Mouse (Mus musculus) B cell, adult 2 months (primary cell): ENCODE data around the gene Cyp2d22.
"Not testable (repeated sequence)": the region's sequence is repeated elsewhere in the genome, so short reads cannot be mapped to it uniquely, and the experiment has no call there.

Experiments
- DNase-seq, 2 experiments: peaks; one replicate each; pipeline ENCODE4 v3.0.0; 2022

Gene Cyp2d22

DNA sequence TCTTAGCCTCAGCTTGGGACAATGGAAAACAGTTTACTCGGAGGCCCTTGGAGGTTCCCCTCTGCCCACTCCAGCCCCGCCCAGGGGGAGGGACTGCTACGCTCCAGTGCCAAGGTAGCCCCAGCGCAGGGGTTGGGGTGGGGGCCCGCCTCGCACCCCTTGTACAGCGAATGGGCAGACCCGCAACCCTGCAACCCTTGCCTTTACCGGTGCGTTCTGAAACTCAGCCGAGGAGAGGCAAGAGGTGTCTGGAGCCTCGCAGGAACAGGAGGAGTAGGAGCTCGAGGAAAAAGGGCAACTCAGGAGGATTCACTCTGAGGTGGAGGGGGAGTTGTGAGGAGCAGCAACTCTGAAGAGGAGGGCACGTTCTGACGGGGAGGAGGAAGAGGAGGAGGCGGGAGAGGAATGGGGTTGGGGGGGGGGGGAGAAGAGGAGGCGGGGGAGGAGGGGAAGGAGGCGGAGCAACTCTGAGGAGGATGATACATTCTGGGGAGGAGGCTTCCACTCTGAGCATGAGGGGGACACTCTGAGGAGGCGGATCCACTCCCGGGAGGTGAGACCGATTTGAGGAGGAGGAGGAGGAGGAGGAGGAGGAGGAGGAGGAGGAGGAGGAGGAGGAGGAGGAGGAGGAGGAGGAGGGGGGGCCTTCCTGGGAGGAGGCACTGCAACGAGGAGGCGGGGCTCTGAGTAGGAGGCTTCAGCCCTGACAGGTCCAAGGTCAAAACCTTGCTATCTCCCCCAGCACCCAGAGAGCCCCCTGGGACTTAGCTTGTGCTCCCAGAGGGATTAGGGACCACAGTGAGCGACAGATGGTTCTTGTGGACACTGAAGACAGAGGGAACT is at the start of gene Cyp2d22:
Cyp2d22 (minus strand) TSS at position 390 of the 843 bp plus-strand sequence.
- DNase-seq, result peak; percentile 56 to 57

DNA sequence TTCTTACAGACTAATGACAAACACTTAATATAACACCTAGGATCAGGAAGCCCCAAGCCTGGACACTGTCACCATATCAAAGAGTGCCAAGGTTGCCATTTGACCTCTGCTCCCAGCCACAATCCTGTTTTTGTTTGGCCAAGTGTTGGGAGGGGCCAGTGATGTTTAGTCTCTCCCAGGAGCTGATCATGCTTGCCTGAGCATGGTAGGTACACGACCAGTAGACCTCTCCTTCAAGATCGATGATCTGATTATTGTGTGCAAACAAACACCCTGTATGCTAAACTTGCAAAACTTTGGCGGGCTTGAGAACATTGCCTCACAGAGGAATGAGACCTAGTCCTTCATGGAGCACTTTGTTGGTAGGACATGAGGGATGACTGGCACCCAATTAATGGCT is 43.4 kb upstream of the Cyp2d22 start:
- DNase-seq, result no peak

DNA sequence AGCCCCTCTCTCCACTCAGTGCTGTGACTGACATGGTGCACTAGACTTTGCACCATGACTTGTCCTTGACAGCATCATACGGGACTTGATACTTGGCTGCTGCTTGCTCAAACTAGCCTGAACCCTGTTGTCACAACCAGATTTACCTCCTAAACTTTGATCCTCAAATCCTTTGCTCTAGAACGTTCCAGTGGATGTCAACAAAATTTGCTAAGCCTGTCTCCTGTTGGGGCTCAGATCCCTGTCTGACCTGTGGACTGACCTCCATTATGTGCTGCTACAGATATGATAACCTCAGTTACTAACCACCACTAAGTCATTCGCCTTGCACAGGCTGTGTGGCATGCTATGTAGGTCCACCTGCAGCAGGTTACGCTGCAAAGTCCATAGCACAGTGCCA is 42.9 kb upstream of the Cyp2d22 start:
- no peak for DNase-seq

DNA sequence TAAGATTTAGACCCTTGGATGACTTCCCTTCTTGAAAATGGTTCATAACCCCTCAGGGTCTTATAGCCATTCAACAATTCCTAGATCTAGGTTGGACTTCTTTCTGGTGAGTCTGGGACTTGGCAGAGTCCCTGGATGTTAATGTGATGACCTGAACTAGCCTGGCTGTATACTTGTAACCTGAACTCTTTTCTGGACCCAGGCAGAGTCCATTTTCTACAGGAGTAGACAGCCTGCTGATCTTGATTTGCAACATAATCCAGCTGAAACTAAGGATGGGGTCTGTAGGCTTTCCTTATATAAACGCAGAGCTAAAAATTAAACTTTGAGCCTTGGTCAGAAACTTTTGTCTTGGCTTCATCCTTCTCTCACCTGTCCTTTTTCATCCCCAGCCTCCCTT is 38.6 kb upstream of the Cyp2d22 start:
- no peak for DNase-seq

DNA sequence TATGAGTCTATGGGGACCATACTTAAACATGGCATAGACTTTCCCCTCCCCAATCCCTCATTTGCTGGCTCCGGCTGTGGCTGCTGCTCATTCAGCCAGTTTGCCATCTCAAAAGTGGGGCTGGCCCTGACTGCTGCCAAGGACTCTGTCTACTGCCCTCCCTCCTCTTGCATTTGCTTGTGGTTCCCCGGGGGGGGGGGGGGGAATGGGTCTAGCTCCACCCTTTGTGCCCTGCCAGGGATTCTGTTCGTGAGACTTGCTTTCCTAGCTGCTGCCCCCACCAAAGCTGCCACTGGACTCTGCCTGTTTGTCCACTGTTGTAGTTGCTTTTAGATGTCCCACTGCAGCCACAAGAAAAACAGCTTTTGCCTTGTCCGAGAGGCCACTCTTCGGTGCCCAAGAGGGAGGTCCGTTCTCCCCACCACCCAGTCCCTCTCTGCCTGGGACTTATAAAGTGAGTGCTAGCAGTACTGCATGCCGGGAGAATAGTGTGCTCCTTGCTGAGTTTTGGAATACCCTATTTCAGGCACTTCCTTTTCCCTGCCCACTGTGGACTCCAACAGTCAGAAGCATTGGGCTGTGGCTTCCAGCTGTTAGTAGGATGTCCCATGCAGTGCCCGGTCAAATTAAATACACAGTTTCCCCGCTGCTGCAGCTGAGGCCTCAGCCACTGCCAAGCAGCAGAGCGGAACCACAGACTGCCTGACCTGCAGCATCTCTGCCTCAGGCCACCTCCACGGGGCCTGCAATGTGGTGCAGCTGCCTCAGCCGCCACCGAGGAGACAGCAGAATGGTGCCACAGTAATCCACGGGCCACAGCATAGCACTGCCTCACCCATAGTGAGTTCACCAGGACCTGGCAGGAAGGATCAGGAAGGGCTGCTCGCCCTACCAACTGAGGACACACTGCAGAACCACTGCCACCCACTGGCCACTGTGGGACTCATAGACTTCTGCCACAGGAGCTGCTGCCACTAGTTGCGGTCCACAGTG is 37.0 kb upstream of the Cyp2d22 start:
- DNase-seq, result peak; percentile 75 to 77

DNA sequence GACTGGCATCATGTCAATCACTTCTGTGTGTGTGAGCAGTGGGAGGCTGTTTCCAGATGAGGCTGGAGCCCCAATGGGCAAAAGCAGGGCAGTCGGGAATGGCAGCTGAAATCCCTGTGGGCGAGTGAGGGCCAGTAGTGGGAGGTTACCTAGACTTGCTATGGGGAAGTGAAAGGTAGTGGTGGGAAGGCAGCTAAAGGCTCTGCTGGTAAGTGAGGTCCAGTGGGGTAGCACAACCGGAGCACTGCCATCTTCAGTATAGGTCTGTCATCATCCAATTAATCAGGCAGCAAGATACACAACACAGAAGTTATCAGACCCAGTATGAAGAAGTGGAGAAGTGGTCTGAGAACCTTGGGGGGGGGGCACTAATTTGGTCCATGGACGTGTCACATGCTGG is 27.5 kb upstream of the Cyp2d22 start:
- no peak for DNase-seq

- no peak for DNase-seq
These were observed 26.9 kb upstream of the Cyp2d22 start, which contains the start of gene Cyp2d10 for GRCm38 (mm10) chr15:82406981-82407380. Gene Cyp2d10, minus strand, starts transcription at chr15:82407195.

DNA sequence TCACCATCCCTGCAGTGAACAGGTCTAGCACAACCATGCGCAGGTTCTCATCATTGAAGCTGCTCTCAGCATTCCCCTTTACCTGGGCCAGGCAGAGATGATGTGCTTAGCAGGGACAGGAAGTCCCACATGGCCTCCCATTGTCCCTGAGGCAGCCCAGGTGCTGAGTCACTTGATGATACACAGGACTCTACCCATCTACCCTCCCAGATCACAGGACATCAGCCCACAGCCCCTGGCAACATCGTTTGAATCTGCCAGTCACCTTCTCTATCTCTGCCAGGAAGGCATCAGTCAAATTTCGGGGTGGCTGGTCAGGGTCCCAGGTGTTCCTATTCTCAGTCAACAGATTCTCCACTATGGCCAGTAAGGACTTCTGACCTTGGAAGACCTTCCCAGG is 24.1 kb upstream of the Cyp2d22 start:
- no peak for DNase-seq

DNA sequence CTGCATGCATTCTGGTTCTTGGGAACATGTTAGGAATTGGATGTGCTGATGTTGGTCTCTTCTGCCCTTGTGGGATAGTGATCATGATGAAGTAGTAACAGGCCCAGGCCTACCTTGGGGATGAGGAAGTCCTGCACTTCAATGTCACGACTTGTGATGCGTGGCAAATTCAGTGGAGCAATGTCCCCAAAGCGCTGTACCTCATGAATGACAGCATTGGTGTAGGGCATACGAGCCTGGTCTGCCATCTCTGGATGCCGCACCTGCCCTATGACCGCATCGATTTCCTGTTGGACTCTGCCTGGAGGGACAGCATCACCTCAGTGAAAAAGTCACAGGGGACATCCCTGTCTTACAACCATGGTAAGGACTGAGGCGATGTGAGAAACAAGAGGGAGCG is 23.5 kb upstream of the Cyp2d22 start:
- DNase-seq, result no peak

DNA sequence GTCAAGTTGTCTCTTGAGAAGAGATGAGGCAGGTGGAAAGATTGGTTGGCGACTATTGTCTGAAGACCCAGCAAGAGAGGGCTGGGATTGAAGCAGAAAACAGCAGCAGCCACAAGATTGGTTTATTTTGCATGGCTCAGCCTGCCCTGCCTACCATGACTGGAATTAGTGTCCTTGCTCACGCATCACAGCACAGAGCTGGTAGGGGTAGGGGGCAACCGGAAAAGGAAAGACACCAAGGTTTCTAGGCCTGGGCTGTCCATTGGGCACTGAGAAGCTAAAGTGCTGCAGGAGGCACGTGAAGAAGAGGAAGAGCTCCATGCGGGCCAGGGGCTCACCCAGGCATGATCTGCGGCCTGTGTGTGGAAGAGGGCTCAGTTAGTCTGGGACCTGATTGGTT is 22.7 kb upstream of the Cyp2d22 start:
- no peak for DNase-seq

GRCm38 (mm10) chr15:82402106-82402505 is 22.0 kb upstream of the Cyp2d22 start:
- DNase-seq, result no peak

DNA sequence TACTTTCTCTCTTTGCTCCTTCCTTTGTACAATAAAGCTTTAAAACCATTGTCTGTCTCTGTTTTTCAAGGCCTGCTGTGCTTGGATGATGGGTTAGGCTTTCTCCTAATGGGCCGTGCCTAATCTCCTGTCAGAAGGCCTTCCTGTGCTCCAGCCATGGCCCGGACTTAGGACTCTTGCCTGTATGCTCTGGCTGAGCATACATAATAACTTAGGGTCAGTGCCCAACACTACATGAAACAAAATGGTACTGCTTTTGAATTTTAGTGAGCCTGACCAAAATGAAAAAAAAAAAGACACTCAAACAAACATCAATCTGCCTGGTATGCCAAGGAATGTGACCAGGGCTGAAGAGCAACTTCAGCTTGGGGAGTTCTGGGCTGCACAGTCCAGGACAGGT is 21.5 kb upstream of the Cyp2d22 start:
- no peak for DNase-seq

- DNase-seq, result not testable (repeated sequence)
These were observed 15.9 kb upstream of the Cyp2d22 start for GRCm38 (mm10) chr15:82395955-82396354.

DNA sequence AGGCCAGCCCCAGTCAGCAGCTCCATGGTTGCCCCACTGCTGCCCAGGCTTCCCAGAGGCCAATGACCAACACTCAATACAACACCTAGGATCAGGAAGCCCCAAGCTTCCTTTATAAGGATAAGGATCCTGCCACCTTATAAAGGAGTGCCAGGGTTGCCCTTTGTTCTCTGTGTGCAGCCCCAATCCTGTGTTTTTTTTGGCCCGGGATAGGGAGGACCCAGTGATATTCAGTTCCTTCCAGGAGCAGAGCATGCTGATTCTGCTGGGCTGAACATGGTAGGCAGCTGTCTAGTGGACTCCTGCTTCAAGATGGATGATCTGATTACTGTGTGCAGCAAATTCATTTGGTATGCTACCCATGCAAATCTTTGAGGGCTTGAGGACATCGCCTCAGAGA is 13.9 kb upstream of the Cyp2d22 start, which contains the start of gene Cyp2d11:
Cyp2d11 (minus strand) TSS at position 101 of the 400 bp plus-strand sequence.
- DNase-seq, result not testable (repeated sequence)

- not testable (repeated sequence) for DNase-seq
These were observed 9.9 kb upstream of the Cyp2d22 start for GRCm38 (mm10) chr15:82389916-82390315.

- no peak for DNase-seq
These were observed 5.7 kb upstream of the Cyp2d22 start for GRCm38 (mm10) chr15:82385729-82386128.

DNA sequence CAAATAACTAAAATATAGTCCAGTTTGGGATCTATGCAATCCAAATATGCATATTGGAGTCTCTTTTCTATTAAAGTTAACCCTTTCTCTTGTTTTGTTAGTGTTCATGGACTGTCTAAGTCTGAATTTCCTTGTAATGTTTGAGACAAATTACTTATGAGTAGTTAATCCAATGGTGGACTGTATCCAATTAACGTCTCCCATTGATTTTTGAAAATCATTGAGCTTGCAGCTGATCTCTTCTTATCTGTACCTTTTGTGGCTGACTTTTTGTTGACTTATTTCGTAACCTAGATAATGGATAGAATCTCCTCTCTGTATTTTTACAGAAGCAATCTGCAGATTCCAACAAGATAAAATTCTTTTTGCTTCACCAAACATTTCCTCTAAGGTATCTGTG is 2.4 kb upstream of the Cyp2d22 start:
- DNase-seq, result no peak

GRCm38 (mm10) chr15:82380714-82381062 is 628 bp upstream of the Cyp2d22 start:
- no peak for DNase-seq

- no peak for DNase-seq
These were observed 569 bp downstream of the Cyp2d22 start for GRCm38 (mm10) chr15:82379511-82379870.

DNA sequence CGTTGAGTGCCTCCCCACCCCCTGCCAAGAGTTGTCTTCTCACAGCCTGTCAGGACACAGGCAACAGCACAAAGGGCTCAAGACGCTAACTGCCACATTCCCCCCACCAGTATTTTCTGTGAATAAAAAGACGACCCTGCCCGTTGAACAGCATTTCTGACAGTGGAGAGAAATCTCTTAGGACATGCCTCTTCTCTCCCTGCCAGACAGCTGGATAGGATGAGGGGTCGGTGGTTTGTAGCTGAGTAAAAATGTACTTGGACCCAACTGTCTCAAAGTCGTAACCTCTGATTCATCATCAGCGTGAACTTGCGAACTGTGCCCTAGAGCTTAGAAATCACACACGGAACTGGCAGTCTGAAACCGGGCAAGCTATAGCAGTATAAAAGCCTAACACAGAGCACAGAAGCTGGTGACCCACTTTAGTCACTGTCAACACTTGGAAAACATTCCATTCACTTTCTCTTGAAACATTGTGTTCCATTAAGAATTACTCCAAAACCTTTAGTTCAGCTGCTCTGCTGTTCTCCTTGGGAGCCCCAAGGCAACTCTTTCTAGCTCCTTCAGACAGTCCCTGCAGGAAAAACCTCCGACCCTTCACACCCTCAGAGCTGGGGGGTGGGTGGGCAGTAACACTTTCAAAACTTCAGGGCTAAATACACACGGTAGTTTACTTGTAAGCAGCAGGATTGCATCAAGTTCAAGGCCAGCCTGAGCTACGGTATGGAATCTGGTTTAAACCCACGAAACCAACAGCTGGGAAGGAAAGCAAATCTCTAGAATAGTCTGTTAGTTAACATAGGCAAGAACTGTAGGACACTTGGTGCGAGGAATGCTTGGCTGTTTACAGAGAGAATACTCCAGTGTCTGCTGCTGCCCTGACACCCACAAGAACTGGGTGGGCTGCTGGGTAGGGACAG is 1.5 kb downstream of the Cyp2d22 start:
- no peak for DNase-seq

DNA sequence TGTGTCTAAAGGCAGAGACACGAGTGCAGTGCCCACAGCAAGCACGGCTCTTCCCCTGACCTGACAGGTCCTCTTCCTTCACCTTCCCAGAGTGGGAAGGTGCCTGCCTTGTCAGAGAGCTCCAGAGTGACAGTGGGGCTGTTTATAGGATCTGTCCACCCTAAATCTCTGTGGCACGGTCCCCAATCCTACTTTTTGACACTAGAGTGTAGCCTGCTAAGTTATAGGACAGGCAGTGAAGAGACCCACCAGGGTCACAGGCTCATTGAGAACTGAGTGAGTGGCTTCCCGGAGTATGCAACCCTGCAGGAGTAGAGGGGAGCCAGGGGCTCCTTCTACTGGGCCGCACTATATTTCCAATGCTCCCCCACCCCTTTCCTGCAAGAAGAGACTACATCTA is 2.4 kb downstream of the Cyp2d22 start:
- DNase-seq, result no peak

DNA sequence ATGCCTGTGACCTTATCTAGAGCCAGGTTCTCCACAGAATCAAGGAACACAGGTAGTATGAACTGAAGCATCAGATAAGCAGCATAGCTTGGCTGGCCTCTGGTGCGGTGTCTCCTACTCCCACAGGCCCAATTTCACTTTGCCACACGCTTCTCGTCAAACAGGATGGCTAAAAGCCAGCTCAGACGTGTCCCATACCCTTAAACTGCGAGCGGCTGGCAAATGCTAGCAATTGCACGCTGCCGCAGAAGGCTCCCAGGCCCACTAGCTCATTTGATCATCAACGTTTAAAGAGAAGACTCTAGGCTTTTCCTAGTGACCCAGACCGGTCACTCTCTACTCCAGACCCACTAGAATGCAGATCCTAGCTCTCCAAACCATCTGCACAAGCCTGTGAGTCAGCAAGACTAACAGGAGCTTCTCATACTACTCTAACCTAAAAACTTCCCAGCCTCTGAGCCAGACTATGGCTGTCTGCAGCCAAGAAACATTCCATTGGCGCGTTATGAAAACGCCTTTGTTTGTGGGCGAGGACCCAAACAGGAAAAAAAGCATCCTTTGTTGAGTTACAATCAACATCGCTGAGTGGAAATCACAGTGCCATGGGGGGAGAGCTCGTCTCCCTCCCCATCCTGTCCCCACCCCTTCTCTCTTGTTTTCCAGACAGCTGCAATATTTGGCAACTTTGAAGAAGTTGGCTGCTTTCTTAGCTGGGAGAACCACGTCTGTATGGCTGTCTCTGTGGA is 3.5 kb downstream of the Cyp2d22 start:
- no peak for DNase-seq
